Mouse (Mus musculus): ENCODE data around the gene Olfr1506.
"Not testable (repeated sequence)": the region's sequence is repeated elsewhere in the genome, so short reads cannot be mapped to it uniquely, and the experiment has no call there.

Olfr1506 gene

GRCm38 (mm10) chr2:90224393-90224792 lies at the start of gene Olfr1506:
Gene Olfr1506, minus strand, starts transcription at chr2:90224493.
- DNase-seq (ENCODE audit: low spot score in 2 of 2) = not testable (repeated sequence)

GRCm38 (mm10) chr2:90270932-90271331 lies 46.6 kb upstream of the Olfr1506 start, which contains the start of gene Olfr1271:
Gene Olfr1271, minus strand, starts transcription at chr2:90271032.
- DNase-seq (ENCODE audit: low spot score in 2 of 2) = no peak

- DNase-seq (ENCODE audit: low spot score in 2 of 2) = no peak
Measured at GRCm38 (mm10) chr2:90257492-90257891, 33.2 kb upstream of the Olfr1506 start, which contains the start of gene Olfr142. Gene Olfr142, minus strand, starts transcription at chr2:90257592.

- DNase-seq (ENCODE audit: low spot score in 2 of 2) = not testable (repeated sequence)
Measured at GRCm38 (mm10) chr2:90199606-90200005, 24.7 kb downstream of the Olfr1506 start.

GRCm38 (mm10) chr2:90195285-90195684 lies 29.0 kb downstream of the Olfr1506 start:
- DNase-seq (ENCODE audit: low spot score in 2 of 2) = not testable (repeated sequence)

GRCm38 (mm10) chr2:90194750-90195149 lies 29.5 kb downstream of the Olfr1506 start:
- not testable (repeated sequence) for DNase-seq (ENCODE audit: low spot score in 2 of 2)

- not testable (repeated sequence) for DNase-seq (ENCODE audit: low spot score in 2 of 2)
Measured at GRCm38 (mm10) chr2:90187082-90187481, 37.2 kb downstream of the Olfr1506 start.

- DNase-seq (ENCODE audit: low spot score in 2 of 2) = not testable (repeated sequence)
Measured at GRCm38 (mm10) chr2:90186082-90186481, 38.2 kb downstream of the Olfr1506 start.

All from right cerebral cortex, postnatal 10 days (tissue).